Mouse (Mus musculus) midbrain, embryonic 11.5 days (tissue): ENCODE measurements around the gene Alox12e. TPM values are rescaled to one million over a fixed set of nuclear protein-coding genes. Genes with fewer than 3 reads are reported as not detected.

Experiments used
- ATAC-seq: fragments of 200-750 bp; cut with Nextera tagmentation; 2 replicates; pipeline ENCODE4 v1.8.0; 2017; ENCODE audit warnings: moderate TSS enrichment, moderate library complexity; ENCODE audit not compliant: low FRiP score
- DNase-seq: peaks from one replicate; pipeline ENCODE4 v3.0.0; 2015; ENCODE audit warnings: low spot score; ENCODE audit errors: missing footprints
- H3K27ac ChIP-seq: fragments of 300-500 bp; sonication (generic); 2 replicates; pipeline ENCODE4 v1.5.1; 2014; ENCODE audit warnings: low read depth, low read length
- H3K27me3 ChIP-seq: fragments of 300-500 bp; sonication (generic); 2 replicates; pipeline ENCODE4 v1.6.1; 2014; ENCODE audit warnings: mild to moderate bottlenecking, low read length, moderate library complexity, mixed read lengths; ENCODE audit not compliant: control insufficient read depth, insufficient read depth
- H3K36me3 ChIP-seq: fragments of 300-500 bp; sonication (generic); 2 replicates; pipeline ENCODE4 v1.6.1; 2014; ENCODE audit warnings: mild to moderate bottlenecking, low read length, moderate library complexity, mixed read lengths; ENCODE audit not compliant: control insufficient read depth, insufficient read depth
- H3K4me1 ChIP-seq: fragments of 300-500 bp; sonication (generic); 2 replicates; pipeline ENCODE4 v1.6.1; 2014; ENCODE audit warnings: low read length; ENCODE audit not compliant: control insufficient read depth, insufficient read depth
- H3K4me2 ChIP-seq: fragments of 300-500 bp; sonication (generic); 2 replicates; pipeline ENCODE4 v1.6.1; 2014; ENCODE audit warnings: mild to moderate bottlenecking, moderate library complexity
- H3K4me3 ChIP-seq: fragments of 300-500 bp; sonication (generic); 2 replicates; pipeline ENCODE4 v1.5.1; 2014; ENCODE audit warnings: low read depth, low read length
- H3K9ac ChIP-seq: fragments of 300-500 bp; sonication (generic); 2 replicates; pipeline ENCODE4 v1.6.1; 2014; ENCODE audit warnings: low read length
- H3K9me3 ChIP-seq: fragments of 300-500 bp; sonication (generic); 2 replicates; pipeline ENCODE4 v1.6.1; 2016; ENCODE audit warnings: low read length; ENCODE audit not compliant: control insufficient read depth
- WGBS: fragments of 180-500 bp; shearing (Covaris S2); extraction: QIAGEN DNeasy Blood & Tissue Kit; methylation state at CpG from one replicate; pipeline ENCODE4 v1.1.7; 2014; 5-methylcytosine and 5-hydroxymethylcytosine counted together
- polyA plus RNA-seq: library from polyadenylated mRNA; unstranded; fragments of >200 nt; fragmentation: Nextera tagmentation; extraction: Ambion mirVana; gene quantifications from 2 replicates; pipeline ENCODE4 v1.2.1, GENCODE M21; 2014

The Alox12e gene
- polyA plus RNA-seq, 1 experiment from 2014 or later, result not detected

- ATAC-seq (no peak), DNase-seq (peak; percentile 87)
- WGBS, result 31% methylated on average over 4 of the region's 4 CpGs
- no peaks in the 10 kb centered on the region for H3K36me3 ChIP-seq
- H3K4me2 ChIP-seq, result no peak overlapping the region
- H3K9me3 ChIP-seq, result no peaks in the 10 kb centered on the region
- no peak overlapping the region for H3K4me3 ChIP-seq
- H3K9ac ChIP-seq, result no peak overlapping the region
- no peaks in the 10 kb centered on the region for H3K27me3 ChIP-seq
- no peak overlapping the region for H3K27ac ChIP-seq
- no peaks in the 10 kb centered on the region for H3K4me1 ChIP-seq
These were observed 12.0 kb upstream of the Alox12e start for GRCm38 (mm10) chr11:70334477-70334876.

- Histone ChIP-seq H3K9ac (no peak overlapping the region), H3K27ac (no peak overlapping the region), H3K4me1 (no peaks in the 10 kb centered on the region), H3K27me3 (peaks cover 20% of the 10 kb centered on the region), H3K36me3 (no peaks in the 10 kb centered on the region), H3K4me2 (no peak overlapping the region), H3K9me3 (no peaks in the 10 kb centered on the region), H3K4me3 (no peak overlapping the region)
- ATAC-seq, result no peak
- DNase-seq, result no peak
- 87% methylated on average over 8 of the region's 8 CpGs for WGBS
These were observed 2.3 kb upstream of the Alox12e start for GRCm38 (mm10) chr11:70324726-70325125.

GRCm38 (mm10) chr11:70321664-70322063, 764 bp downstream of the Alox12e start:
- Histone ChIP-seq H3K9ac (no peak overlapping the region), H3K4me2 (peak overlapping the region; percentile 22; the same call in 1 of the 2 replicates), H3K36me3 (no peaks in the 10 kb centered on the region), H3K27ac (no peak overlapping the region), H3K9me3 (no peaks in the 10 kb centered on the region), H3K4me3 (peak overlapping the region; percentile 5; the same call in 1 of the 2 replicates), H3K4me1 (no peaks in the 10 kb centered on the region), H3K27me3 (peaks cover 20% of the 10 kb centered on the region)
- no peak for ATAC-seq
- WGBS, result 5% methylated on average over 15 of the region's 15 CpGs
- peak; percentile 94 for DNase-seq

GRCm38 (mm10) chr11:70319614-70320013, 2.8 kb downstream of the Alox12e start:
- Histone ChIP-seq H3K27me3 (peaks cover 20% of the 10 kb centered on the region), H3K27ac (no peak overlapping the region)
- DNase-seq, result no peak

GRCm38 (mm10) chr11:70313833-70314232, 8.6 kb downstream of the Alox12e start:
- no peak overlapping the region for H3K9ac ChIP-seq
- DNase-seq, result no peak
- no peaks in the 10 kb centered on the region for H3K9me3 ChIP-seq
- ATAC-seq, result no peak
- no peaks in the 10 kb centered on the region for H3K27me3 ChIP-seq
- no peaks in the 10 kb centered on the region for H3K36me3 ChIP-seq
- no peak overlapping the region for H3K4me3 ChIP-seq
- no peak overlapping the region for H3K27ac ChIP-seq
- WGBS, result 38% methylated on average over 7 of the region's 7 CpGs
- H3K4me2 ChIP-seq, result no peak overlapping the region
- H3K4me1 ChIP-seq, result no peaks in the 10 kb centered on the region

More at GRCm38 (mm10) chr11:70319614-70320013, 2.8 kb downstream of the Alox12e start:
- Histone ChIP-seq H3K4me2 (no peak overlapping the region), H3K4me1 (no peaks in the 10 kb centered on the region), H3K9ac (no peak overlapping the region), H3K36me3 (no peaks in the 10 kb centered on the region), H3K4me3 (no peak overlapping the region), H3K9me3 (no peaks in the 10 kb centered on the region)
- no peak for ATAC-seq
- WGBS, result 89% methylated on average over 12 of the region's 12 CpGs

GRCm38 (mm10) chr11:70309341-70309740, 13.1 kb downstream of the Alox12e start:
- no peak overlapping the region for H3K4me2 ChIP-seq
- ATAC-seq (no peak), DNase-seq (peak; percentile 90)
- no peak overlapping the region for H3K9ac ChIP-seq
- H3K27ac ChIP-seq, result no peak overlapping the region
- no peaks in the 10 kb centered on the region for H3K4me1 ChIP-seq
- no peaks in the 10 kb centered on the region for H3K27me3 ChIP-seq
- no peaks in the 10 kb centered on the region for H3K9me3 ChIP-seq
- H3K36me3 ChIP-seq, result no peaks in the 10 kb centered on the region
- no peak overlapping the region for H3K4me3 ChIP-seq
- WGBS, result 30% methylated on average over 9 of the region's 9 CpGs

- no peaks in the 10 kb centered on the region for H3K4me1 ChIP-seq
- WGBS, result 98% methylated on average over 2 of the region's 2 CpGs
- H3K4me2 ChIP-seq, result no peak overlapping the region
- DNase-seq, result no peak
- H3K36me3 ChIP-seq, result no peaks in the 10 kb centered on the region
- no peak overlapping the region for H3K4me3 ChIP-seq
- no peak for ATAC-seq
- no peak overlapping the region for H3K27ac ChIP-seq
- H3K9ac ChIP-seq, result no peak overlapping the region
- no peaks in the 10 kb centered on the region for H3K9me3 ChIP-seq
- H3K27me3 ChIP-seq, result no peaks in the 10 kb centered on the region
These were observed 14.1 kb downstream of the Alox12e start for GRCm38 (mm10) chr11:70308296-70308695.

GRCm38 (mm10) chr11:70306159-70306558, 16.3 kb downstream of the Alox12e start:
- H3K9me3 ChIP-seq, result no peaks in the 10 kb centered on the region; the same call in 1 of the 2 replicates
- H3K36me3 ChIP-seq, result no peaks in the 10 kb centered on the region
- H3K4me3 ChIP-seq, result no peak overlapping the region
- H3K27me3 ChIP-seq, result no peaks in the 10 kb centered on the region
- no peak overlapping the region for H3K27ac ChIP-seq
- whole genome bisulfite sequencing, result 77% methylated on average over 7 of the region's 7 CpGs
- ATAC-seq (no peak), DNase-seq (no peak)
- H3K9ac ChIP-seq, result no peak overlapping the region
- no peaks in the 10 kb centered on the region for H3K4me1 ChIP-seq
- no peak overlapping the region for H3K4me2 ChIP-seq

- 80% methylated on average over 4 of the region's 4 CpGs for WGBS
- H3K4me1 ChIP-seq, result no peaks in the 10 kb centered on the region
- no peak overlapping the region for H3K9ac ChIP-seq
- H3K9me3 ChIP-seq, result no peaks in the 10 kb centered on the region; the same call in 1 of the 2 replicates
- DNase-seq, result no peak
- no peak overlapping the region for H3K27ac ChIP-seq
- no peaks in the 10 kb centered on the region for H3K36me3 ChIP-seq
- H3K4me3 ChIP-seq, result no peak overlapping the region
- H3K27me3 ChIP-seq, result no peaks in the 10 kb centered on the region
- no peak for ATAC-seq
- H3K4me2 ChIP-seq, result no peak overlapping the region
These were observed 20.1 kb downstream of the Alox12e start for GRCm38 (mm10) chr11:70302293-70302692.
